Mouse (Mus musculus): ENCODE measurements around the gene Ptpra.

Ptpra gene

GRCm38 (mm10) chr2:130442162-130442561, 7.9 kb upstream of the Ptpra start:
- DNase-seq (ENCODE audit: low spot score) = no peak

GRCm38 (mm10) chr2:130448449-130448848, 1.6 kb upstream of the Ptpra start:
- DNase-seq (ENCODE audit: low spot score) = no peak

GRCm38 (mm10) chr2:130449021-130449793, 871 bp upstream of the Ptpra start:
- no peak for DNase-seq (ENCODE audit: low spot score)

- DNase-seq (ENCODE audit: low spot score) = peak; percentile 80
Observed at GRCm38 (mm10) chr2:130450434-130450796, 337 bp downstream of the Ptpra start.

- no peak for DNase-seq (ENCODE audit: low spot score)
Observed at GRCm38 (mm10) chr2:130451086-130451726, 1.1 kb downstream of the Ptpra start.

- DNase-seq (ENCODE audit: low spot score) = no peak
Observed at GRCm38 (mm10) chr2:130451727-130452090, 1.6 kb downstream of the Ptpra start.

- DNase-seq (ENCODE audit: low spot score) = no peak
Observed at GRCm38 (mm10) chr2:130452266-130452665, 2.2 kb downstream of the Ptpra start.

GRCm38 (mm10) chr2:130453421-130453820, 3.3 kb downstream of the Ptpra start:
- DNase-seq (ENCODE audit: low spot score) = no peak

GRCm38 (mm10) chr2:130454748-130455370, 4.8 kb downstream of the Ptpra start:
- DNase-seq (ENCODE audit: low spot score) = no peak

GRCm38 (mm10) chr2:130457871-130458270, 7.8 kb downstream of the Ptpra start:
- no peak for DNase-seq (ENCODE audit: low spot score)

- no peak for DNase-seq (ENCODE audit: low spot score)
Observed at GRCm38 (mm10) chr2:130459576-130459975, 9.5 kb downstream of the Ptpra start.

- no peak for DNase-seq (ENCODE audit: low spot score)
Observed at GRCm38 (mm10) chr2:130461287-130462071, 11.4 kb downstream of the Ptpra start.

- DNase-seq (ENCODE audit: low spot score) = no peak
Observed at GRCm38 (mm10) chr2:130466438-130466837, 16.4 kb downstream of the Ptpra start.

GRCm38 (mm10) chr2:130469366-130469765, 19.3 kb downstream of the Ptpra start:
- DNase-seq (ENCODE audit: low spot score) = no peak

- DNase-seq (ENCODE audit: low spot score) = no peak
Observed at GRCm38 (mm10) chr2:130469935-130470334, 19.9 kb downstream of the Ptpra start.

- DNase-seq (ENCODE audit: low spot score) = no peak
Observed at GRCm38 (mm10) chr2:130472908-130473510, 22.9 kb downstream of the Ptpra start.

- DNase-seq (ENCODE audit: low spot score) = no peak
Observed at GRCm38 (mm10) chr2:130475764-130476163, 25.7 kb downstream of the Ptpra start.

GRCm38 (mm10) chr2:130476666-130477297, 26.7 kb downstream of the Ptpra start:
- no peak for DNase-seq (ENCODE audit: low spot score)

GRCm38 (mm10) chr2:130482177-130482576, 32.1 kb downstream of the Ptpra start:
- DNase-seq (ENCODE audit: low spot score) = no peak

- DNase-seq (ENCODE audit: low spot score) = no peak
Observed at GRCm38 (mm10) chr2:130482700-130483099, 32.6 kb downstream of the Ptpra start.

- no peak for DNase-seq (ENCODE audit: low spot score)
Observed at GRCm38 (mm10) chr2:130484206-130484605, 34.1 kb downstream of the Ptpra start.

GRCm38 (mm10) chr2:130488002-130488401, 37.9 kb downstream of the Ptpra start:
- no peak for DNase-seq (ENCODE audit: low spot score)

All from testis, postnatal 10 days (tissue).